Mouse (Mus musculus) neural tube, embryonic 11.5 days (tissue): Measurements from ENCODE around the gene Rad51. TPM values are rescaled to one million over a fixed set of nuclear protein-coding genes. Genes with fewer than 3 reads are reported as not detected.
A peak's percentile ranks its signal among the peaks of the same experiment; 100 is the strongest.

Source experiments
- ATAC-seq: fragments of 200-750 bp; cut with Nextera tagmentation; 2 replicates; pipeline ENCODE4 v1.8.0; 2017; ENCODE audit warnings: moderate number of reproducible peaks, mild to moderate bottlenecking, moderate TSS enrichment, moderate library complexity; ENCODE audit not compliant: insufficient read depth, low FRiP score, low TSS enrichment
- DNase-seq: peaks from one replicate; pipeline ENCODE4 v3.0.0-alpha.2; 2015; ENCODE audit warnings: low spot score
- H3K27ac ChIP-seq: fragments of 300-500 bp; sonication (generic); 2 replicates; pipeline ENCODE4 v1.5.1; 2014; ENCODE audit warnings: low read depth, mild to moderate bottlenecking, low read length
- H3K27me3 ChIP-seq: fragments of 300-500 bp; sonication (generic); 2 replicates; pipeline ENCODE4 v1.6.1; 2014; ENCODE audit warnings: mild to moderate bottlenecking, low read length, mixed read lengths; ENCODE audit not compliant: control insufficient read depth, insufficient read depth
- H3K36me3 ChIP-seq: fragments of 300-500 bp; sonication (generic); 2 replicates; pipeline ENCODE4 v1.6.1; 2014; ENCODE audit warnings: mild to moderate bottlenecking, low read length, moderate library complexity, mixed read lengths; ENCODE audit not compliant: control insufficient read depth, insufficient read depth
- H3K4me1 ChIP-seq: fragments of 300-500 bp; sonication (generic); 2 replicates; pipeline ENCODE4 v1.6.1; 2014; ENCODE audit warnings: low read length, mixed read lengths; ENCODE audit not compliant: control insufficient read depth, insufficient read depth
- H3K4me2 ChIP-seq: fragments of 300-500 bp; sonication (generic); 2 replicates; pipeline ENCODE4 v1.6.1; 2014; ENCODE audit warnings: low read depth, mild to moderate bottlenecking, moderate library complexity
- H3K4me3 ChIP-seq: fragments of 300-500 bp; sonication (generic); 2 replicates; pipeline ENCODE4 v1.5.1; 2014; ENCODE audit warnings: low read depth, low read length
- H3K9ac ChIP-seq: fragments of 300-500 bp; sonication (generic); 2 replicates; pipeline ENCODE4 v1.6.1; 2014; ENCODE audit warnings: mild to moderate bottlenecking, low read length
- H3K9me3 ChIP-seq: fragments of 300-500 bp; sonication (generic); 2 replicates; pipeline ENCODE4 v1.6.1; 2016; ENCODE audit warnings: low read length; ENCODE audit not compliant: control insufficient read depth
- WGBS: fragments of 180-500 bp; shearing (Covaris S2); extraction: QIAGEN DNeasy Blood & Tissue Kit; methylation state at CpG from one replicate; pipeline ENCODE4 v1.1.7; 2014; 5-methylcytosine and 5-hydroxymethylcytosine counted together
- polyA plus RNA-seq: library from polyadenylated mRNA; unstranded; fragments of >200 nt; fragmentation: Nextera tagmentation; extraction: Ambion mirVana; gene quantifications from 2 replicates; pipeline ENCODE4 v1.2.1, GENCODE M21; 2014

The Rad51 gene
- polyA plus RNA-seq, 1 experiment from 2014 or later, result 56.9 TPM

DNA sequence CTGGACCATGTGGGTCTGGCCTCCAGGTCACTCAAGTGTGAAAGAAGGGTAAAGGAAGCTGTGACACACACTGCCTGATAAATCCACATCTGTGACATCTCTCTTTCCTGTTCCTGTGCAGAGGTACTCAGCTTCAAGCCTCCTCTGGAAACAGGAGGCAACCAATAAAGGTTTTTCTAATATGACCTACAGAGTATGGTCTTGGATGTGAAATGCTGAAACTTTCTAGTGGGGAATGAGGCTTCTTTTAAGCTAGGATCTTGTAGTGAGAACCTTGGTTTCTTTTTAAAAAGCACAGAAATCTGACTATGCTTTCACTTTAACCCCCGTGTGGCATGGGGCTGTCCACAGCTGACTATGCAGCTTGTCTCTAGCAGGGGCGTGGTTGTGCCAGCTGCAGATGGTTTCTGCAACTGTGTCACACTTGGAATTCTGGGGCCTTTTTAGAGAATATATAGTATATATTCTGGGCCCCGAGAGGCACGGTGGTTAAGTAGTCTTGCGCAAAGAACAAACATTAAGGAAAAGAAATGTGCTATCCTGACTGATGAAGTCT, 64.9 kb downstream of the Rad51 start:
- peaks cover 22% of the 10 kb centered on the region for H3K4me1 ChIP-seq
- H3K4me2 ChIP-seq, result no peak overlapping the region
- no peak for DNase-seq
- no peak overlapping the region for H3K27ac ChIP-seq
- ATAC-seq, result no peak
- no peaks in the 10 kb centered on the region for H3K9me3 ChIP-seq
- H3K27me3 ChIP-seq, result no peaks in the 10 kb centered on the region
- H3K9ac ChIP-seq, result no peak overlapping the region
- no peak overlapping the region for H3K4me3 ChIP-seq
- H3K36me3 ChIP-seq, result peaks cover 4% of the 10 kb centered on the region
- WGBS, result 90% methylated on average over 5 of the region's 5 CpGs

DNA sequence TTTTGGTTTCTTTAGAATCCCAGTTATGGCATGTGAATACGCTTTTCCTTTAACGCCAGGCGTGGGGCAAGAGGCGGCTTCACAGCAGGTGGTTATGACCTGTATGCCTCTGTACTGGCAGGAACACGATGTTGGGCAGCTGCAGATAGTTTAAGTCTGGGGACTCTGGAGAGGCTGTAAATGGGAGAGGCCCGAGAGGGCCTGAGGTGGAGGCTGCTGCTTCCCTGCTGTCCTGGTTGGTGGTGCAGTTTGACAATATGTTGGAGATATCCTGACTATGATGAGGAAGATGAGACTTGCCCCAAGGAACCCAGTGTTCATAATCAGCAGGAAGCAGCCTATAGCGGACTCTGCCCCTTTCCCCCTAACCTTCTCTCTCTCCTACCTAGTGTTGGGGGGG, 70.3 kb downstream of the Rad51 start:
- H3K36me3 ChIP-seq, result peaks cover 6% of the 10 kb centered on the region

DNA sequence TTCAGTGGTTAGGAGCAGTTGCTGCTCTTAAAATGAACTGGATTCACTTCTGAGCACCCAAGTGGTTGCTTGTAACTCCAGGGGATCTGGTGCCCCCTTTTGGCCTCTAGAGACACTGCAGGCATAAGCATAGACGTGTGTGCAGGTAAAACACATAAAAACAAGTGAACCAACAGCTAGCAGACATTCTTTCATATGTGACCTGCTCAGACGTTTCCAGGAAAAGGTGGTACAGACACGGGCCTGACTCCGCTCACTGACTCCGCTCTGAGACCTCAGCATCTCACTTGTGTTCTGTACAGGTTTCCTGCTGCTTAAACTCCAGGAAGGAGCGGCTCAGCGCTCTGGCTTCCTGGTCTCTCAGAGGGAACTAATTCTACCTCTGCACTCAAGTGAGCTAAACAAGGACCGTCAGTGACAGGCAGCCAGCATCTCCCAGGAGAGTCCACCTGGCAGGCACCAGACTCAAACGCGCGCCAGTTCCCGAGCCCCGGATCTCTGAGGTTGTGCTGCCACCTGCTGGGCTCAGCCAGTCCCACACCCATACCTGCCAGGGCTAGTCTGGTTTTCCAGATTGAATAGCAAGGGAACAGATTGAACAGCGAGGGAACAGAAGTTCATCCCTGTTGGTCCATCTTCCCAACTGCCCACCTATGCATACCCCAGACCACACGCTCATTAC, 76.6 kb downstream of the Rad51 start:
- H3K9ac ChIP-seq, result no peak overlapping the region
- H3K9me3 ChIP-seq, result no peaks in the 10 kb centered on the region
- H3K4me1 ChIP-seq, result no peaks in the 10 kb centered on the region
- peak; percentile 61; the same call in 1 of the 2 replicates for ATAC-seq
- H3K4me3 ChIP-seq, result no peak overlapping the region
- peaks cover under 1% of the 10 kb centered on the region for H3K36me3 ChIP-seq
- no peaks in the 10 kb centered on the region for H3K27me3 ChIP-seq
- no peak overlapping the region for H3K27ac ChIP-seq
- H3K4me2 ChIP-seq, result peak overlapping the region; percentile 30
- 8% methylated on average over 15 of the region's 15 CpGs for WGBS
- peak; percentile 85 for DNase-seq

More for the DNA sequence above, 70.3 kb downstream of the Rad51 start:
- Histone ChIP-seq H3K4me3 (no peak overlapping the region), H3K27me3 (no peaks in the 10 kb centered on the region), H3K9me3 (no peaks in the 10 kb centered on the region), H3K4me2 (no peak overlapping the region), H3K27ac (no peak overlapping the region), H3K9ac (no peak overlapping the region), H3K4me1 (no peaks in the 10 kb centered on the region)
- DNase-seq (no peak), ATAC-seq (no peak)
- 67% methylated on average over 7 of the region's 7 CpGs for WGBS

DNA sequence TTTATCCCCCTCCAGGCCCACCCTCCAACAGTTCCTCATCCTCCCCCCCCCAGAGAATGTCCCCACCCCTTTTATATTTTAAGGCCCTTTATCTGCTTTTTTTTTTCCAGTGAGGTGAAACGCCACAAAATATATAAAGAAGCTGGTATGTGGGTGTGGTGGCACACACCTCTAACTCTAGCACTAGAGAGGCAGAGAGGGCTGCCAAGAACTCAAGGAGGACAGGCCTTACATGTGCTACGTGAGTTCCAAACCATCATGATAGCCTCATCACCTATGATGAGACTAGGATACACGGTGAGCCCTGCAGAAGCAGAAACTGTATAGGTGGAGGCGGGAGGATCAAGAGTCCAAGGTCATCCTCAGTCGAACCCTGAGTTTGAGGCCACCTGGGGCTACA, 78.4 kb downstream of the Rad51 start:
- no peaks in the 10 kb centered on the region for H3K36me3 ChIP-seq
- H3K27ac ChIP-seq, result no peak overlapping the region
- DNase-seq, result no peak
- H3K4me1 ChIP-seq, result no peaks in the 10 kb centered on the region
- no peaks in the 10 kb centered on the region for H3K27me3 ChIP-seq
- WGBS, result 88% methylated on average over 5 of the region's 5 CpGs
- H3K4me3 ChIP-seq, result no peak overlapping the region
- no peak overlapping the region for H3K9ac ChIP-seq
- no peak for ATAC-seq
- H3K4me2 ChIP-seq, result no peak overlapping the region
- H3K9me3 ChIP-seq, result no peaks in the 10 kb centered on the region

DNA sequence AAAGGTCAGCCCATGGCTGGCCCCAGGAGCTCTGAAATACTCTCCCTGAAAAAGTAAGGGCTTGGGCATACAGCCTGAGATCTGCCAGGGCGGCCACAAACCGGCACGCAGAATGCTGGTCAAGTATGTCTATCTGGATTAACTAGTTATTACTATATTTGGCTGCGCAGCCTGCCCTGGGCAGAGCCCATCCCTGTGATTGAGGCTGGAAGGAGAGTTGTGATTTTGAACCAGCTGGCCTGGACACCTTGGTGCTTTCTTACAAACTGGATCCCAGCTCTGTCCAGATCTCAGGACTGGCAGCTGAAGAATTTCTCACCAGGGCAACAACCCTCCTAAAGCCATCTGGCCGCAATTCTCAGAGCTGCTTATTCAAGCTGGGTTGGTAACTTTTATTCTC, 81.5 kb downstream of the Rad51 start:
- 83% methylated on average over 5 of the region's 5 CpGs for WGBS
- no peaks in the 10 kb centered on the region for H3K36me3 ChIP-seq
- no peaks in the 10 kb centered on the region for H3K9me3 ChIP-seq
- no peak for DNase-seq
- H3K4me1 ChIP-seq, result no peaks in the 10 kb centered on the region
- H3K4me2 ChIP-seq, result no peak overlapping the region
- H3K4me3 ChIP-seq, result no peak overlapping the region
- no peaks in the 10 kb centered on the region for H3K27me3 ChIP-seq
- no peak overlapping the region for H3K27ac ChIP-seq
- ATAC-seq, result no peak
- no peak overlapping the region for H3K9ac ChIP-seq

DNA sequence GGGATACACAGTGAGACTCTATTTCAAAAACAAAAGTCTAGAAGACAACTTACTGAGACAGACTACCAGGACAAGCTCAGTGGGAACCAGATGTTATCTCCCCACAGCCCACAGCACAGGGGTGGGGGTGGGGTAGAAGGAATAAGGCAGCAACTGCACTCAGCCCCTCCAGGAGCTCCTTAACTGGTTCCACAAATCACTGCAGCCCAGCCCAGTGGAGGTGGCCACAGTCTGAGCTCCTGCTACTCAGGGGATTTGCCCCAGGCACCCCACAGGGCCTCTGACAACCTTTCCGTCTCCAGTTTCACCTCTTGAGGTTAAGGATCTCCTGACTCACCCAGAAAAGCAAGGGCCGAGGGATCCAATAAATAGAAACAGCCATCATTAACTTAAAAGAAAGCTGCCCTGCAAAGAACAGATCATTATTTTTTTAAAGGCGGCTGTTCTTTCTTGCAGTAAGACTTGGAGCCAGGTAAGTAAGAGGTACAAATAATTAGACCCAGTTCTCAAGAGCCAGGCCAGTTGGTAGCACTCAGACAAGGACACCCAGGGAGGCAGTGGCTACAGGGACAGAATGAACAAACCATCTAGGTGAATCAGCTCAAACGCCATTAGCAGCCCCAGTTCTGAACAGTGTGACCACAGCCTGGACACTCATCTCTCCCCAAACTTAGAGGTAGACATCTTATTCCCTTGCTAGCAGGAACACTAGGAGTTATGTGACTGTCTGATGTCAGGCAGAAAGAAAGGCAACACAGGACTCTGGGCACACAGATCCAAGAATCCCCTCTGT, 83.9 kb downstream of the Rad51 start:
- WGBS, result 29% methylated on average over 4 of the region's 4 CpGs
- Histone ChIP-seq H3K4me2 (no peak overlapping the region), H3K27ac (no peak overlapping the region), H3K4me1 (no peaks in the 10 kb centered on the region), H3K36me3 (no peaks in the 10 kb centered on the region), H3K9ac (no peak overlapping the region), H3K27me3 (no peaks in the 10 kb centered on the region), H3K9me3 (no peaks in the 10 kb centered on the region), H3K4me3 (no peak overlapping the region)
- ATAC-seq, result no peak
- DNase-seq, result no peak

Other genes with a start within 250 kb of the Rad51 start
- gene Bahd1, start 212.4 kb upstream of the Rad51 start, polyA plus RNA-seq, result 1.5 TPM in 2 replicates
- 23.4 and 26.0 TPM in 2 replicates for gene Chst14, start 186.3 kb upstream of the Rad51 start, polyA plus RNA-seq
- 22.2 and 27.7 TPM in 2 replicates for gene Ccdc32, start 83.4 kb upstream of the Rad51 start, polyA plus RNA-seq
- 5.7 and 7.0 TPM in 2 replicates for gene Rpusd2, start 78.0 kb upstream of the Rad51 start, polyA plus RNA-seq
- gene Knl1, start 65.7 kb upstream of the Rad51 start, polyA plus RNA-seq, result 33.2 and 36.0 TPM in 2 replicates
- gene Rmdn3, start 44.2 kb downstream of the Rad51 start, polyA plus RNA-seq, result 41.3 and 49.9 TPM in 2 replicates
- 3.2 and 3.7 TPM in 2 replicates for gene Gchfr, start 55.0 kb downstream of the Rad51 start, polyA plus RNA-seq
- gene Gm14137, start 61.7 kb downstream of the Rad51 start, polyA plus RNA-seq, result 0.17 and 0.20 TPM in 2 replicates
- gene Zfyve19, start 95.8 kb downstream of the Rad51 start, polyA plus RNA-seq, result 43.0 and 52.5 TPM in 2 replicates
- 19.4 and 20.3 TPM in 2 replicates for gene Dnajc17, start 96.0 kb downstream of the Rad51 start, polyA plus RNA-seq
- not detected in 2 replicates for gene Ppp1r14d, start 117.1 kb downstream of the Rad51 start, polyA plus RNA-seq
- 2.7 and 2.8 TPM in 2 replicates for gene Spint1, start 124.6 kb downstream of the Rad51 start, polyA plus RNA-seq
- 2.3 and 2.4 TPM in 2 replicates for gene Rhov, start 158.5 kb downstream of the Rad51 start, polyA plus RNA-seq
- 17.4 and 17.8 TPM in 2 replicates for gene Vps18, start 175.9 kb downstream of the Rad51 start, polyA plus RNA-seq
- gene Dll4, start 213.0 kb downstream of the Rad51 start, polyA plus RNA-seq, result 3.1 and 3.8 TPM in 2 replicates
- gene Chac1, start 238.4 kb downstream of the Rad51 start, polyA plus RNA-seq, result 0.95 and 1.3 TPM in 2 replicates